Mouse (Mus musculus): ENCODE data around the gene Sgca. TPM values are rescaled to one million over a fixed set of nuclear protein-coding genes. Genes with fewer than 3 reads are reported as not detected.

The Sgca gene
- total RNA-seq, 2 experiments from 2014 or later: 0.44 TPM; not detected in 1

DNA sequence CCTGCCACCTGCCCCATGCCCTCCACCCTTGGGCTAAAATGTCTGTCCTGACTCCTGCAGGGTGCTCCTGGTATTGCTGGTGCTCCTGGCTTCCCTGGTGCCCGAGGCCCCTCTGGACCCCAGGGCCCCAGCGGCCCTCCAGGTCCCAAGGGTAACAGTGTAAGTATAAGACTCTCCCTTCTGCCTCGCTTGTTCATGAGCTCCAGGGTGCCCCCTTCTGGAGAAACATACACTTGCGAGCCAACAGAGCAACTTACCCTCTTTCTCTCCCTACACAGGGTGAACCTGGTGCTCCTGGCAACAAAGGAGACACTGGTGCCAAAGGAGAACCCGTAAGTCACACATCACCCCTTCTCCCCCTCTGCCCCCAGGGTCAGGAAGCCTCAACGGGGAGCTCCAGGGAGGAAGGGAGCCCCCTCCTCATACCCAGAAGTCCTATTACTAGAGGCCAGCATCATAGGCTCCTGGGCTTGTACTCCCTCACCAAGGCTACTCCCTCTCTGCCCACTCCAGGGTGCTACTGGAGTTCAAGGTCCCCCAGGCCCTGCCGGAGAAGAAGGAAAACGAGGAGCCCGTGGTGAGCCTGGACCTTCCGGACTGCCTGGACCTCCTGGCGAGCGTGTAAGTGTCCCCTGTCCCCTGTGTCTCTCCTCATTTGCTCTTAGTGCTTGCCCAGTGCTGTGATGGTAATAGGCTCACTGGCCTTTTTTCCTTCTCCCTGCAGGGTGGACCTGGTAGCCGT is 33.7 kb downstream of the Sgca start:
- peak in 1 of 2 experiments; percentile 59 for DNase-seq (ENCODE audit: low spot score in 2 of 2)
- H3K27ac ChIP-seq: no peak overlapping the region

DNA sequence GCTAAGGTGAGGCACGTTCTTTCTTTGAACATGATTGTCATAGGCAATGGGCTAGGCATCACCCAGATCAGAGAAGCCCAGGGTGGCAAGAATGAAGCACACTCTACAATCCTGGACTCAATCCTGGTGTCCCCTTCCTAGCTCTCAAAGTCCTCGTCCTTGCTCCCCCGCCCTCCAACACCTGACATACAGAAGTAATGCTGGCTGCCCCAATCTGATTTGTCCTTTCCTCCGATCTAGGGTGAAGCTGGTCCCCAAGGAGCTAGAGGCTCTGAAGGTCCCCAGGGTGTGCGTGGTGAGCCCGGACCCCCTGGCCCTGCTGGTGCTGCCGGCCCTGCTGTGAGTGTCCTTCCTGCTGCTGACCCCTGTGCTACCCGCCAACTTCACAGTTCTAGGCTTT is 34.4 kb downstream of the Sgca start:
- no peak for TF ChIP-seq CTCF (conservative IDR thresholded peaks at IDR 0.05)
- H3K4me3 ChIP-seq: peak overlapping the region; percentile 31; the same call in 1 of the 2 replicates
- no peak overlapping the region; the same call in 1 of the 2 replicates for H3K27ac ChIP-seq
- no peak for DNase-seq (ENCODE audit: low spot score in 2 of 2)

More for the DNA sequence above, 33.7 kb downstream of the Sgca start:
- H3K4me3 ChIP-seq: no peak overlapping the region
- peak; percentile 85 for TF ChIP-seq CTCF (conservative IDR thresholded peaks at IDR 0.05)

DNA sequence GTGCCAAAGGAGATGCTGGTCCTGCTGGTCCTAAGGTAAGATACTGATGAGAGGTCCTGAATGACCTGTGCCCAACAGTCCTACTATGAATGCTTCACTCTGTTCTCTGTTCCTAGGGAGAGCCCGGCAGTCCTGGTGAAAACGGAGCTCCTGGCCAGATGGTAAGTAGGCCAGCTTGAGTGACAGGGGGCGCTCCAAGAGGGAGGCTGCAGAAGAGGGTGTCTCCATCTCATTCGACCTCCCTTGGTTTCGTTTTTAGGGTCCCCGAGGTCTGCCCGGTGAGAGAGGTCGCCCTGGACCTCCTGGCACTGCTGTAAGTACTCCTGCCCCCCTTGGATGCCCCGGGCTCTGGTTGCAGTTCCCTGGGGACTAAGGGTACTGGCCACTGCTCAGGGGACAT is 35.0 kb downstream of the Sgca start:
- Histone ChIP-seq H3K4me3 (peak overlapping the region; percentile 31; the same call in 1 of the 2 replicates), H3K27ac (peak overlapping the region; percentile 57; the same call in 1 of the 2 replicates)
- peak; percentile 21 for TF ChIP-seq CTCF (conservative IDR thresholded peaks at IDR 0.05)
- peak in 1 of 2 experiments; percentile 18 for DNase-seq (ENCODE audit: low spot score in 2 of 2)

GRCm38 (mm10) chr11:94939280-94939679 is 36.8 kb downstream of the Sgca start:
- Histone ChIP-seq H3K4me3 (no peak overlapping the region), H3K27ac (no peak overlapping the region)
- peak; percentile 68 to 79 for DNase-seq (ENCODE audit: low spot score in 2 of 2)
- TF ChIP-seq CTCF (conservative IDR thresholded peaks at IDR 0.05): peak; percentile 96

GRCm38 (mm10) chr11:94938296-94938695 is 37.8 kb downstream of the Sgca start:
- no peak for TF ChIP-seq CTCF (conservative IDR thresholded peaks at IDR 0.05)
- Histone ChIP-seq H3K27ac (no peak overlapping the region), H3K4me3 (no peak overlapping the region)
- no peak for DNase-seq (ENCODE audit: low spot score in 2 of 2)

GRCm38 (mm10) chr11:94937787-94938186 is 38.3 kb downstream of the Sgca start:
- no peak for DNase-seq (ENCODE audit: low spot score in 2 of 2)
- Histone ChIP-seq H3K4me3 (peak overlapping the region; percentile 49; the same call in 1 of the 2 replicates), H3K27ac (no peak overlapping the region)
- no peak for TF ChIP-seq CTCF (conservative IDR thresholded peaks at IDR 0.05)

GRCm38 (mm10) chr11:94937335-94937781 is 38.8 kb downstream of the Sgca start:
- DNase-seq (ENCODE audit: low spot score in 2 of 2): peak; percentile 21 to 39
- Histone ChIP-seq H3K4me3 (peak overlapping the region; percentile 49; the same call in 1 of the 2 replicates), H3K27ac (no peak overlapping the region)
- TF ChIP-seq CTCF (conservative IDR thresholded peaks at IDR 0.05): no peak

- peak; percentile 69 to 83 for DNase-seq (ENCODE audit: low spot score in 2 of 2)
- H3K4me3 ChIP-seq: peak overlapping the region; percentile 49
- H3K27ac ChIP-seq: no peak overlapping the region
- peak; percentile 94 for TF ChIP-seq CTCF (conservative IDR thresholded peaks at IDR 0.05)
Observed at GRCm38 (mm10) chr11:94936851-94937295, 39.3 kb downstream of the Sgca start.

GRCm38 (mm10) chr11:94936045-94936444 is 40.1 kb downstream of the Sgca start, which contains the start of gene Col1a1:
Gene Col1a1, plus strand, starts transcription at chr11:94936224.
- no peak for DNase-seq (ENCODE audit: low spot score in 2 of 2)
- no peak for TF ChIP-seq CTCF (conservative IDR thresholded peaks at IDR 0.05)
- peak within 1 kb of the TSS; percentile 49 for H3K4me3 ChIP-seq
- no peak within 1 kb of the TSS for H3K27ac ChIP-seq

- H3K4me3 ChIP-seq: no peak overlapping the region
- DNase-seq (ENCODE audit: low spot score in 2 of 2): no peak
- H3K27ac ChIP-seq: no peak overlapping the region
- TF ChIP-seq CTCF (conservative IDR thresholded peaks at IDR 0.05): no peak
Observed at GRCm38 (mm10) chr11:94934526-94934925, 41.6 kb downstream of the Sgca start.

- DNase-seq (ENCODE audit: low spot score in 2 of 2): no peak
- Histone ChIP-seq H3K4me3 (no peak overlapping the region), H3K27ac (no peak overlapping the region)
- no peak for TF ChIP-seq CTCF (conservative IDR thresholded peaks at IDR 0.05)
Observed at GRCm38 (mm10) chr11:94933584-94933983, 42.5 kb downstream of the Sgca start.

DNA sequence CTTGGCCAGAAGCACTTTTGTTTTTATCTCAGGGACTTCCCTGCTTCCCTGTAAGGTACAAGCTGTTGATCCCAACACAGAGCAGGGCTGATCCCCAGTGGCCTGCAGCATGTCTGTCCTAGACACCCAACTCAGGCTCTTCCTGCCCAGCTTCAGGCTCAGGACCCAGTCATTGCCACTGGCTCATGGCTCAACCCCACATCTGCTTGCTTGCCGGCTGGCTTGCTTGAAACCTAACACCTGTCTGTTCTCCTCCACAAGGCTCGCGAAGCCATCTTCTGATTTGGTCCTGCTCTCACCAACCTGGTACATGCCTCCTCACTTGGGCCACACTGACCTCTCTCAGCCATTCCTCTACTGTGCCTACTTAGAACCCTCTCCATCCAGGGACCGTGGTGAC is 46.0 kb downstream of the Sgca start:
- DNase-seq (ENCODE audit: low spot score in 2 of 2): no peak
- Histone ChIP-seq H3K27ac (no peak overlapping the region), H3K4me3 (no peak overlapping the region)
- no peak for TF ChIP-seq CTCF (conservative IDR thresholded peaks at IDR 0.05)

- TF ChIP-seq CTCF (conservative IDR thresholded peaks at IDR 0.05): no peak
- H3K4me3 ChIP-seq: no peak overlapping the region
- H3K27ac ChIP-seq: no peak overlapping the region
- no peak for DNase-seq (ENCODE audit: low spot score in 2 of 2)
Observed at GRCm38 (mm10) chr11:94929599-94929998, 46.5 kb downstream of the Sgca start.

DNA sequence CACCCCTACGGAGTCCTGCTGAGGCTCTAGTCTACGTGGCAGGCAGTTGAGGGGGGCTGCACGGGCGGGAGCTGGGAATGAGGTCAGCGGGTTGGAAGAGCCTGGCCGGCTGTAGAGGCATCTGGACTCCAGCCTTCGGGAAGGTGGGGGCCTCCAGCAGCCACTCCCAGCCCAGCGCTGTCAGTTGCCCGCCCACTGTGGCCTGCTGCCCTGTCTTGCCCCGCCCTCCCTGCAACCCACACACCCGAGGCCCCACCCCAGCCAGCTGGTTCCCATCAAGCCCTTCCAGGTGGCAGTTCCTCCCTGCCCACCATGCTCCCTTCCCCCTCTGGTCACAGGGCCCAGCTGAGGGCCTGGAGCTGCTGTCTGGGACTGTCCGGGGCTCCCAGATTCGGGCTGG is 47.3 kb downstream of the Sgca start:
- H3K27ac ChIP-seq: no peak overlapping the region
- peak in 1 of 2 experiments; percentile 25 for DNase-seq (ENCODE audit: low spot score in 2 of 2)
- TF ChIP-seq CTCF (conservative IDR thresholded peaks at IDR 0.05): no peak
- H3K4me3 ChIP-seq: no peak overlapping the region
